Mouse (Mus musculus): ENCODE results near the gene Lrrc19.

GRCm38 (mm10) chr4:94691078-94691477 is 41.1 kb upstream of the Lrrc19 start:
- TF ChIP-seq CTCF (IDR thresholded peaks at IDR 0.05; ENCODE audit: low read depth, low read length) (no peak), POLR2A (IDR thresholded peaks at IDR 0.05; ENCODE audit: borderline replicate concordance, low read depth, low read length) (no peak)
